Mouse (Mus musculus): Measurements from ENCODE around the gene Fance.

- TF ChIP-seq POLR2A (IDR thresholded peaks at IDR 0.05; ENCODE audit: low read depth, low read length) (peak; percentile 60), CTCF (conservative IDR thresholded peaks at IDR 0.05; ENCODE audit: insufficient read depth, insufficient read length, low read depth, low read length) (no peak)
Observed at GRCm38 (mm10) chr17:28313212-28313879, at the start of gene Fance.

Measured in kidney, adult 2 months (tissue).